Mouse (Mus musculus) thymus, postnatal 14 days (tissue): ENCODE data around the gene St6gal1.

ENCODE experiments used
- DNase-seq: peaks from one replicate; pipeline ENCODE4 v3.0.0; 2021

St6gal1 gene

GRCm38 (mm10) chr16:23253620-23254019 is 29.1 kb downstream of the St6gal1 start:
- no peak for DNase-seq

- no peak for DNase-seq
Observed at GRCm38 (mm10) chr16:23254062-23254461, 29.5 kb downstream of the St6gal1 start.

- peak; percentile 49 for DNase-seq
Observed at GRCm38 (mm10) chr16:23256638-23257037, 32.1 kb downstream of the St6gal1 start.

GRCm38 (mm10) chr16:23258429-23258822 is 33.9 kb downstream of the St6gal1 start:
- DNase-seq: no peak

GRCm38 (mm10) chr16:23258823-23259457 is 34.4 kb downstream of the St6gal1 start:
- DNase-seq: no peak

GRCm38 (mm10) chr16:23259580-23259979 is 35.0 kb downstream of the St6gal1 start:
- no peak for DNase-seq

- peak; percentile 48 for DNase-seq
Observed at GRCm38 (mm10) chr16:23262131-23262768, 37.7 kb downstream of the St6gal1 start.

GRCm38 (mm10) chr16:23262846-23263245 is 38.3 kb downstream of the St6gal1 start:
- no peak for DNase-seq

GRCm38 (mm10) chr16:23264999-23265398 is 40.5 kb downstream of the St6gal1 start:
- DNase-seq: no peak

GRCm38 (mm10) chr16:23265481-23265880 is 40.9 kb downstream of the St6gal1 start:
- DNase-seq: no peak

GRCm38 (mm10) chr16:23266293-23266692 is 41.8 kb downstream of the St6gal1 start:
- DNase-seq: no peak

GRCm38 (mm10) chr16:23266896-23267295 is 42.4 kb downstream of the St6gal1 start:
- DNase-seq: no peak

- DNase-seq: no peak
Observed at GRCm38 (mm10) chr16:23268231-23268630, 43.7 kb downstream of the St6gal1 start.

GRCm38 (mm10) chr16:23269056-23269983 is 44.8 kb downstream of the St6gal1 start:
- DNase-seq: peak; percentile 42

- DNase-seq: peak; percentile 42
Observed at GRCm38 (mm10) chr16:23269984-23270912, 45.7 kb downstream of the St6gal1 start.

GRCm38 (mm10) chr16:23270913-23271253 is 46.3 kb downstream of the St6gal1 start:
- DNase-seq: no peak

- no peak for DNase-seq
Observed at GRCm38 (mm10) chr16:23271746-23272520, 47.4 kb downstream of the St6gal1 start.

- DNase-seq: no peak
Observed at GRCm38 (mm10) chr16:23272521-23273230, 48.1 kb downstream of the St6gal1 start.

- no peak for DNase-seq
Observed at GRCm38 (mm10) chr16:23274005-23274404, 49.5 kb downstream of the St6gal1 start.

- DNase-seq: no peak
Observed at GRCm38 (mm10) chr16:23274606-23275310, 50.2 kb downstream of the St6gal1 start.
